Mouse (Mus musculus) adrenal gland, adult 18-20 months (tissue): Measurements from ENCODE around the gene Krt19. TPM values are rescaled to one million over a fixed set of nuclear protein-coding genes. Genes with fewer than 3 reads are reported as not detected.

Experiments used
- DNase-seq, 2 experiments: peaks; one replicate each; pipeline ENCODE4 v3.0.0; 2021 to 2022; ENCODE audit warnings: low spot score in 2 of 2
- long read RNA-seq, 2 experiments: library from polyadenylated mRNA; stranded (forward); transcript quantifications; one replicate each; pipeline ENCODE4 v2.0.0; 2021
- total RNA-seq, 2 experiments: library from RNA; stranded (reverse); gene quantifications; 1 replicate in 1 of 2; 2 replicates in 1 of 2; pipeline ENCODE4 v1.2.3; 2021

Krt19 gene
- total RNA-seq = 1 to 10 TPM; 2.2 to 5.9 TPM
- long read RNA-seq, experiment 1, partial matches to known transcripts = 0 of 2 reads
- long read RNA-seq, experiment 1, other reads (novel, unspliced or antisense) = 0 of 2 reads
- long read RNA-seq, experiment 2, partial matches to known transcripts = 0 of 4 reads
- long read RNA-seq, experiment 2, other reads (novel, unspliced or antisense) = 0 of 4 reads

GRCm38 (mm10) chr11:100148615-100149330 lies at the start of gene Krt19:
Gene Krt19 (minus strand): TSS chr11:100148665.
- DNase-seq = no peak

GRCm38 (mm10) chr11:100192992-100193391 lies 44.5 kb upstream of the Krt19 start, which contains the start of gene Krt9:
Gene Krt9 (minus strand): TSS chr11:100193246.
- DNase-seq = no peak

GRCm38 (mm10) chr11:100191820-100192219 lies 43.4 kb upstream of the Krt19 start:
- no peak for DNase-seq

GRCm38 (mm10) chr11:100186736-100187135 lies 38.3 kb upstream of the Krt19 start:
- DNase-seq = no peak

GRCm38 (mm10) chr11:100181725-100182124 lies 33.3 kb upstream of the Krt19 start:
- no peak for DNase-seq

- no peak for DNase-seq
Measured at GRCm38 (mm10) chr11:100179260-100179659, 30.8 kb upstream of the Krt19 start.

- no peak for DNase-seq
Measured at GRCm38 (mm10) chr11:100178307-100178706, 29.8 kb upstream of the Krt19 start.

- no peak for DNase-seq
Measured at GRCm38 (mm10) chr11:100176791-100177190, 28.3 kb upstream of the Krt19 start.

- DNase-seq = peak; percentile 70 to 71
Measured at GRCm38 (mm10) chr11:100168765-100169762, 20.6 kb upstream of the Krt19 start.

GRCm38 (mm10) chr11:100168071-100168470 lies 19.6 kb upstream of the Krt19 start:
- DNase-seq = peak in 1 of 2 experiments; percentile 9

GRCm38 (mm10) chr11:100164392-100164791 lies 15.9 kb upstream of the Krt19 start:
- DNase-seq = no peak

- DNase-seq = no peak
Measured at GRCm38 (mm10) chr11:100157908-100158477, 9.5 kb upstream of the Krt19 start.

GRCm38 (mm10) chr11:100157331-100157730 lies 8.9 kb upstream of the Krt19 start:
- no peak for DNase-seq

- no peak for DNase-seq
Measured at GRCm38 (mm10) chr11:100155497-100156255, 7.2 kb upstream of the Krt19 start.

GRCm38 (mm10) chr11:100147566-100148353 lies 705 bp downstream of the Krt19 start:
- DNase-seq = no peak

GRCm38 (mm10) chr11:100145858-100146560 lies 2.5 kb downstream of the Krt19 start:
- no peak for DNase-seq

GRCm38 (mm10) chr11:100145104-100145503 lies 3.4 kb downstream of the Krt19 start:
- no peak for DNase-seq

GRCm38 (mm10) chr11:100140966-100141365 lies 7.5 kb downstream of the Krt19 start:
- no peak for DNase-seq

- DNase-seq = no peak
Measured at GRCm38 (mm10) chr11:100139391-100139790, 9.1 kb downstream of the Krt19 start.
